Mouse (Mus musculus) brain, adult 2 months (tissue): ENCODE measurements around the gene Mn1.
A peak's percentile ranks its signal among the peaks of the same experiment; 100 is the strongest.

Experiments
- DNase-seq: peaks from one replicate; pipeline ENCODE4 v3.0.0; 2011; ENCODE audit warnings: low read depth, low spot score

Gene Mn1

GRCm38 (mm10) chr5:111416591-111417374, at the start of gene Mn1:
Gene Mn1 (plus strand): TSS chr5:111417362.
- DNase-seq = peak; percentile 92

GRCm38 (mm10) chr5:111367937-111368517, 49.1 kb upstream of the Mn1 start:
- DNase-seq = no peak

- DNase-seq = peak; percentile 53
Measured at GRCm38 (mm10) chr5:111368576-111368975, 48.6 kb upstream of the Mn1 start.

- DNase-seq = no peak
Measured at GRCm38 (mm10) chr5:111375616-111376015, 41.5 kb upstream of the Mn1 start.

- peak; percentile 81 for DNase-seq
Measured at GRCm38 (mm10) chr5:111376276-111377020, 40.7 kb upstream of the Mn1 start.

- no peak for DNase-seq
Measured at GRCm38 (mm10) chr5:111378126-111378993, 38.8 kb upstream of the Mn1 start.

GRCm38 (mm10) chr5:111383335-111383734, 33.8 kb upstream of the Mn1 start:
- DNase-seq = no peak

GRCm38 (mm10) chr5:111390911-111391310, 26.3 kb upstream of the Mn1 start:
- no peak for DNase-seq

- DNase-seq = no peak
Measured at GRCm38 (mm10) chr5:111391485-111391884, 25.7 kb upstream of the Mn1 start.

- peak; percentile 57 for DNase-seq
Measured at GRCm38 (mm10) chr5:111393346-111394197, 23.6 kb upstream of the Mn1 start.

- DNase-seq = peak; percentile 76
Measured at GRCm38 (mm10) chr5:111394198-111395053, 22.7 kb upstream of the Mn1 start.

GRCm38 (mm10) chr5:111395771-111396170, 21.4 kb upstream of the Mn1 start:
- no peak for DNase-seq

GRCm38 (mm10) chr5:111396199-111396598, 21.0 kb upstream of the Mn1 start:
- DNase-seq = no peak

GRCm38 (mm10) chr5:111398471-111398870, 18.7 kb upstream of the Mn1 start:
- no peak for DNase-seq

- no peak for DNase-seq
Measured at GRCm38 (mm10) chr5:111399271-111399670, 17.9 kb upstream of the Mn1 start.

- no peak for DNase-seq
Measured at GRCm38 (mm10) chr5:111401879-111402650, 15.1 kb upstream of the Mn1 start.

- DNase-seq = no peak
Measured at GRCm38 (mm10) chr5:111402651-111402996, 14.5 kb upstream of the Mn1 start.

GRCm38 (mm10) chr5:111404721-111405120, 12.4 kb upstream of the Mn1 start:
- no peak for DNase-seq
